Mouse (Mus musculus) liver, adult 2 months (tissue): ENCODE results near the gene Hoxc12.

ENCODE experiments used
- CTCF ChIP-seq: fragments of 200-500 bp; IDR thresholded peaks from 2 replicates; pipeline ENCODE4 v1.5.1; 2011; ENCODE audit warnings: low read depth, low read length, control low read depth
- POLR2A ChIP-seq: fragments of 200-500 bp; IDR thresholded peaks from 2 replicates; pipeline ENCODE4 v1.6.1; 2011; ENCODE audit warnings: low read length, control low read depth; ENCODE audit not compliant: insufficient read depth; ENCODE audit errors: extremely low read depth

- TF ChIP-seq POLR2A (no peak), CTCF (no peak)
These were observed 28.7 kb downstream of the Hoxc12 start for GRCm38 (mm10) chr15:102965003-102965891.
